Mouse (Mus musculus) cerebellum, adult 2 months (tissue): ENCODE measurements around the gene Hlf.

Source experiments
- CTCF ChIP-seq: fragments of 200-500 bp; IDR thresholded peaks from 2 replicates; pipeline ENCODE4 v1.5.1; 2011; ENCODE audit warnings: low read depth, mild to moderate bottlenecking, control low read depth, low read length, moderate library complexity, borderline replicate concordance; ENCODE audit not compliant: insufficient read depth
- POLR2A ChIP-seq: fragments of 200-500 bp; IDR thresholded peaks from 2 replicates; pipeline ENCODE4 v1.6.1; 2011; ENCODE audit warnings: low read length, control low read depth, borderline replicate concordance; ENCODE audit not compliant: insufficient read depth

DNA sequence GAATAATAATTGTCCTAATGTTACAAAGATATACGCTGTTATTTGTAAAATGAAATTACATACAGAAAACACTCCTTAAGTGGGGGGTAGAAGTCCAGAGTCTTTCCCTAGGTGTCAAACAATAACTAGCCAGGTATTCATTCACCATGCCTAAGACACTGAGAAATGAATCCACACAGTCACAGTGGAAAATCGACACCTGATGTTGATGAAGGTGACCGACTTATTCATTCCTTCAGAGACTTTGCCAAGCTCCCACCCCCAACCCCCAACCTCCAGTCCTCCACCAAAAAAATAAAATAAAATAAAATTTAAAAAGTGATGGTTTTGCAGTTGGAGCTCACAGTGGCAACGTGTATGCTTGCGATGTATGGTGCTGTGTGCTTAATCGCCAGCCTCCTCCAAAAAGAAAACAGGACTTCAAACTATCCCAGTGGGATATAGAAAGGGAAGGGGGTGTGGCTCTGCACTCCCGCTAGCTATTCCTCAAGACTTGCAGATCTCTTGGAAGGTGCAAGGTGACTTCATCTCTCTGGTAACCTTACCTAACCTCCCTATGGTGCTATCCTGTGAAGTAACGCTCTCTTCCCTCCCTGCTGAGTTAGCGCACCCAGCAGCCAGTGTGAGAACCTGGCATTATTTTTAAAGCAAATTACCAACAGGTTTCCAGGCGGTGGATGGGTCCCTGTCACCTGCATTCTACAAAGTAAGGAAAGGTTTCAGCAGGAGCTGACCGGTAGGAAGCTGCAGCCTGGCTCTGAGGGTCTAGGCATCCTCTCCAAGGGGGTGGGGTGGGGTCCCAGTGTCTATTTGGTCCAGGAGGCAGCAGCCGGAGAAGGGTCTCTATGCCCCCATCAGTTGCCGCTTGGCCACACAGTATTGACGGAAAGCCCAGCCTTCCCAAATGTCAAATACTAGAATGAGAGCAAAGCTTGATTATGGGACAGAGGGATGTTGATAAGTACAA, 22.5 kb downstream of the Hlf start:
- TF ChIP-seq CTCF (no peak), POLR2A (no peak)
